Mouse (Mus musculus) heart, adult 2 months (tissue): ENCODE measurements around the gene Ap1s1.

Experiments
- CTCF ChIP-seq: fragments of 200-600 bp; IDR thresholded peaks from 2 replicates; pipeline ENCODE4 v1.8.1; 2022; ENCODE audit warnings: antibody characterized with exemption, mild to moderate bottlenecking, moderate library complexity
- EP300 ChIP-seq: fragments of 200-500 bp; IDR thresholded peaks from 2 replicates; pipeline ENCODE4 v1.6.1; 2011; ENCODE audit warnings: low read depth, low read length, control low read depth; ENCODE audit not compliant: insufficient read depth
- POLR2A ChIP-seq: fragments of 200-500 bp; IDR thresholded peaks from 2 replicates; pipeline ENCODE4 v1.6.1; 2011; ENCODE audit warnings: mild to moderate bottlenecking, low read depth, low read length, control low read depth; ENCODE audit not compliant: insufficient read depth

DNA sequence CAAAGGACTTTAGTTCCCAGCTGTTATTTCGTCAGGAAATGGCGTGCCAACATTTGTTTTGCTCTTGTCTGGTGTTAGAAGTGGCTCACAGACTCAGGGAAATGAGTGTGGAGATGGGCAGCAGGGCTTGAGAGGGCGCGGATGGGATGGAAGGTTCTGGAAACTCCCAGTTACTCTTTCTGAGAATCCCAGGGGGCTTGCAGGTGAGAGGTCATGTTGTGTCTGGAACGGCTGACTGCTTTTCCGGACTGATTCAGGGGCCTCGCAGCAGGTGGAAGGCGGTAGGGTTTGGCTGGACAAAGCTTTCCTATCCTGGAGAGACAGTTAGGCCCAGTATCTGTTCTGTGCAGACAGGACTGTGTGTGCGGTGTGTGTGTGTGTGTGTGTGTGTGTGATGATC, 47.8 kb upstream of the Ap1s1 start:
- TF ChIP-seq CTCF, result no peak
- no peak for TF ChIP-seq POLR2A
- TF ChIP-seq EP300, result no peak
